Mouse (Mus musculus) spleen, postnatal 0 days (tissue): ENCODE results near the gene Usp24. TPM values are rescaled to one million over a fixed set of nuclear protein-coding genes. Genes with fewer than 3 reads are reported as not detected.

Experiments
- polyA plus RNA-seq: library from polyadenylated mRNA; unstranded; fragments of >200 nt; fragmentation: Nextera tagmentation; extraction: Ambion mirVana; gene quantifications from 2 replicates; pipeline ENCODE4 v1.2.1, GENCODE M21; 2015

Usp24 gene
- 11.4 and 11.8 TPM in 2 replicates for polyA plus RNA-seq

DNA sequence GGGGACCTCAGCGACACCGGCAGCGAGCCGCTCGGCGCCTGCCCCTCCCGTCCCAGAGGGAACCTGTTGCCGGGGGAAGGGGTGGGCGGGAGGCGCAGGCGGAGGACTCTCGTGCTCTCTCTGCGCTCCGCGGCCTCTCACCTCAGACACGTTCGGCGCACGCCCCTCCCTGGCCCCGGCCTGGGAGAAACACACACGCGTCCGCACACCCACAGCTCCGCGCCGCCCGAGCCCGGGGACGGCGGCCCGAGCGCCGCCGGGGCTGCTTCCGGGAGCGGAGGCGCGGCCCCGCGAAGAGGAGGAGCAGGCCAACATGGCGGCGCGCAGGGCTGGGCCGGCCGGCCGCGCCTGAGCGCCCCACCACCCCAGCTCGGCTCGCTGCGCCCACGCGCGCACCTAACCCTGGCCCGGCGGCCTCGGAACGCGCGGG is at the start of gene Usp24:
Usp24 (plus strand) TSS at position 293 of the 430 bp plus-strand sequence.

Other genes with a start within 250 kb of the Usp24 start
- gene Pcsk9, start 148.1 kb downstream of the Usp24 start, polyA plus RNA-seq: 1.7 and 2.0 TPM in 2 replicates
- gene Bsnd, start 176.1 kb downstream of the Usp24 start, polyA plus RNA-seq: not detected in 2 replicates
- gene Dhcr24, start 244.8 kb downstream of the Usp24 start, polyA plus RNA-seq: 1.8 and 2.2 TPM in 2 replicates